Mouse (Mus musculus): ENCODE data around the gene BC017158. TPM values are rescaled to one million over a fixed set of nuclear protein-coding genes. Genes with fewer than 3 reads are reported as not detected.

The BC017158 gene
- polyA plus RNA-seq, 1 experiment from 2014 or later: 16.4 TPM

- Histone ChIP-seq H3K4me1 (replicated peaks; ENCODE audit: control insufficient read depth, insufficient read depth, low read length) (peaks cover 18% of the 10 kb centered on the region), H3K9me3 (ENCODE audit: control insufficient read depth, low read length) (no peaks in the 10 kb centered on the region), H3K4me2 (ENCODE audit: low read length) (peak overlapping the region; percentile 65), H3K4me3 (replicated peaks; ENCODE audit: low read length) (peak overlapping the region; percentile 85), H3K9ac (replicated peaks; ENCODE audit: low read depth, low read length) (peak overlapping the region; percentile 87), H3K27ac (ENCODE audit: low read length) (peak overlapping the region; percentile 50; the same call in 1 of the 2 replicates), H3K36me3 (ENCODE audit: control insufficient read depth, insufficient read depth) (no peaks in the 10 kb centered on the region), H3K27me3 (replicated peaks; ENCODE audit: control insufficient read depth, insufficient read depth, low read length) (no peaks in the 10 kb centered on the region)
- ATAC-seq: 0 out of 2 replicates have a peak, but pooled peaks have one; percentile 33
- WGBS: 49% methylated on average over 8 of the region's 8 CpGs
These were observed 742 bp upstream of the BC017158 start for GRCm38 (mm10) chr7:128298481-128299342.

DNA sequence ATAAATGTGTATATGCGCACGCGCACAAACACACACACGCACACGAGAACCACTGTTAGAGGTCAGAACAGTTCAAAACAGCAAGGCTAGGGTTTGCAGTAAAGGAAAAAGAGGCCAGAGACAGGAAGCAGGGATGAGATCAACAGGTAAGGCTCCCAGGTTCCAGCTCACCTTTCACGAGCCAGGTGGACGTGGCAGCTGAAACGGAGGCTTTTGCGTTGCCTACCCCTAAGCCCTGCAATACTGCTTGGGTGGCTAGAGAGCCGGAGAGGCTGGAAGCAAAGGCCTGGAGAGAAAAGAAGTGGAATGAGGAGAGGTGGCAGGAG is 716 bp downstream of the BC017158 start:
- Histone ChIP-seq H3K9ac (replicated peaks; ENCODE audit: low read depth, low read length) (peak overlapping the region; percentile 87), H3K4me1 (replicated peaks; ENCODE audit: control insufficient read depth, insufficient read depth, low read length) (peaks cover 18% of the 10 kb centered on the region), H3K9me3 (ENCODE audit: control insufficient read depth, low read length) (no peaks in the 10 kb centered on the region), H3K36me3 (ENCODE audit: control insufficient read depth, insufficient read depth) (no peaks in the 10 kb centered on the region), H3K27ac (ENCODE audit: low read length) (no peak overlapping the region), H3K4me3 (replicated peaks; ENCODE audit: low read length) (peak overlapping the region; percentile 85), H3K27me3 (replicated peaks; ENCODE audit: control insufficient read depth, insufficient read depth, low read length) (no peaks in the 10 kb centered on the region), H3K4me2 (ENCODE audit: low read length) (peak overlapping the region; percentile 65)
- 37% methylated on average over 10 of the region's 10 CpGs for WGBS
- no peak for ATAC-seq

- Histone ChIP-seq H3K4me1 (replicated peaks; ENCODE audit: control insufficient read depth, insufficient read depth, low read length) (peaks cover 18% of the 10 kb centered on the region), H3K9ac (replicated peaks; ENCODE audit: low read depth, low read length) (no peak overlapping the region), H3K36me3 (ENCODE audit: control insufficient read depth, insufficient read depth) (no peaks in the 10 kb centered on the region), H3K4me3 (replicated peaks; ENCODE audit: low read length) (no peak overlapping the region), H3K9me3 (ENCODE audit: control insufficient read depth, low read length) (no peaks in the 10 kb centered on the region), H3K4me2 (ENCODE audit: low read length) (no peak overlapping the region), H3K27ac (ENCODE audit: low read length) (no peak overlapping the region), H3K27me3 (replicated peaks; ENCODE audit: control insufficient read depth, insufficient read depth, low read length) (no peaks in the 10 kb centered on the region)
- WGBS: 60% methylated on average over 3 of the region's 3 CpGs
- no peak for ATAC-seq
These were observed 1.5 kb downstream of the BC017158 start for GRCm38 (mm10) chr7:128296514-128296913.

DNA sequence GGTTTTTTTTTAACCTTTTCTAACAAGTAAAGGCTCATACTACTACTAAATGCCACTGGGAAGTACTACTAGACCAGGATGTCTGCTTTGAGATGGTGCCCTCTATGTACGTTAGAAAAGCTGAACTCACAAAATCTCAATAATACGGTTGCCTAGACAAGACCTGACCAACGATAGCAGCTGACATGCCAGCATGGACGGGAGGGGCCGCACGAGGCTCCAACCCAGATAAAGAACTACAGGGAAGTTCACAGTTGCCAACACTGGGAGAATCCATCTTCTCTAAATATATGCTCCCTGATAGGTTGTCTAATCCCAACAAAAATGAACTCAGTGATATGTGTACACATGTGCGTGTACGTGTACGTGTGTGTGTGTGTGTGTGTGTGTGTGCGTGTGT is 3.2 kb downstream of the BC017158 start:
- Histone ChIP-seq H3K4me1 (replicated peaks; ENCODE audit: control insufficient read depth, insufficient read depth, low read length) (peaks cover 18% of the 10 kb centered on the region), H3K36me3 (ENCODE audit: control insufficient read depth, insufficient read depth) (no peaks in the 10 kb centered on the region), H3K27ac (ENCODE audit: low read length) (no peak overlapping the region), H3K9ac (replicated peaks; ENCODE audit: low read depth, low read length) (no peak overlapping the region), H3K4me2 (ENCODE audit: low read length) (no peak overlapping the region), H3K27me3 (replicated peaks; ENCODE audit: control insufficient read depth, insufficient read depth, low read length) (no peaks in the 10 kb centered on the region), H3K4me3 (replicated peaks; ENCODE audit: low read length) (no peak overlapping the region), H3K9me3 (ENCODE audit: control insufficient read depth, low read length) (no peaks in the 10 kb centered on the region)
- 92% methylated on average over 10 of the region's 10 CpGs for WGBS
- no peak for ATAC-seq

DNA sequence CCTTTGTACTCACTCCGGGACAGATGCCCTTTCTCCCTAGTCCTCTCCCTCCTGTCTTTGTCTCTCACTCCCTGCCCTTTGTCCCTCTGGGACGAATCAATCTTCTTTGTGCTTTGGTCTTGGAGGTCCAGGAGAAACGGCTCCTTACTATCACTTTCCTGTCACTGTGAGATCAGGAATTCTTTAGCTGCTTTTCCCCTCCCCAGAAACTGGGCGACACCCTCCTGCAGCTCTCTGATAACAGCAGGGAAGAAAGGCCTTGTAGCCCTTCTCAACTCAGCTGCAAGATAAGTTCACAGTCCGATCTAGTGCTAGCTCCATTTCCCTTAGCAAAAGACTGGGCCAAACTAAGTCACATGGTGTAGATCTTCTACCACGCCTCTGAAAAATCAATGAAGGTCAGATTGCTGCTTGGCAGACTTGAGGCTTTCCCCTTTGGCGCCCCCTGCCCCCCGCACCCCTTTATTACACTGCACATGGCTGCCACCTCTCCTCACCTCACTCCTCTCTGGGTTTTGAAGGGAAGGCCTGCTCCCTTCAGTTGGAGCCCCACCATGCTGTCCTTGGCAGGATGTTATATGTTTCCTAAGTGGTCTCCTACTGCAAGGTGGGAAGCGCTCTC is 8.9 kb downstream of the BC017158 start:
- H3K9ac ChIP-seq (replicated peaks; ENCODE audit: low read depth, low read length): no peak overlapping the region
- H3K4me1 ChIP-seq (replicated peaks; ENCODE audit: control insufficient read depth, insufficient read depth, low read length): no peaks in the 10 kb centered on the region
- 27% methylated on average over 8 of the region's 9 CpGs for WGBS
- no peak overlapping the region for H3K4me2 ChIP-seq (ENCODE audit: low read length)
- H3K36me3 ChIP-seq (ENCODE audit: control insufficient read depth, insufficient read depth): no peaks in the 10 kb centered on the region
- H3K4me3 ChIP-seq (replicated peaks; ENCODE audit: low read length): no peak overlapping the region
- H3K27me3 ChIP-seq (replicated peaks; ENCODE audit: control insufficient read depth, insufficient read depth, low read length): no peaks in the 10 kb centered on the region
- no peaks in the 10 kb centered on the region for H3K9me3 ChIP-seq (ENCODE audit: control insufficient read depth, low read length)
- no peak for ATAC-seq
- H3K27ac ChIP-seq (ENCODE audit: low read length): no peak overlapping the region

DNA sequence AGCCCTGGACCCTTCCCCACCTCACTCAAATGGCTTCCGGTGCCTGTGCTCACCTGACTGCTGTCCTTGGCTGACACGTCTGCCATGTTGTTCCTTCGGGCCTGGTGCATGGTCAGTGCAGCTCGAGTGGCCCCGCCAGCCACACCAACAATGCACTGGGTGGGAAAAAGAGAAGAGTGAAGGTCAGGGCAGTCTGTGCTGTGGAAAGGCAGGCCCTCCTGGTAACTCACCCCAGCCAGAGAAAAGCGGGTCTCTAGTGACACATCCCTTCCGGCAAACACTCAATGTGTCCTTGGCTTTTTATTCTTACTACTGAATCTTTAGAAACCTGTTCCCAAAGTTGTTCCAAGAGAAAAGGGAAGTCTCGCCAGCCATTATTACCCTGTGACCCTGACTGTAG is 12.9 kb downstream of the BC017158 start:
- Histone ChIP-seq H3K4me1 (replicated peaks; ENCODE audit: control insufficient read depth, insufficient read depth, low read length) (no peaks in the 10 kb centered on the region), H3K4me2 (ENCODE audit: low read length) (no peak overlapping the region), H3K27ac (ENCODE audit: low read length) (no peak overlapping the region), H3K36me3 (ENCODE audit: control insufficient read depth, insufficient read depth) (no peaks in the 10 kb centered on the region), H3K27me3 (replicated peaks; ENCODE audit: control insufficient read depth, insufficient read depth, low read length) (no peaks in the 10 kb centered on the region), H3K4me3 (replicated peaks; ENCODE audit: low read length) (no peak overlapping the region), H3K9me3 (ENCODE audit: control insufficient read depth, low read length) (no peaks in the 10 kb centered on the region), H3K9ac (replicated peaks; ENCODE audit: low read depth, low read length) (no peak overlapping the region)
- no peak for ATAC-seq
- 91% methylated on average over 8 of the region's 8 CpGs for WGBS

GRCm38 (mm10) chr7:128284047-128284446 is 13.9 kb downstream of the BC017158 start:
- Histone ChIP-seq H3K27ac (ENCODE audit: low read length) (no peak overlapping the region), H3K9me3 (ENCODE audit: control insufficient read depth, low read length) (no peaks in the 10 kb centered on the region), H3K9ac (replicated peaks; ENCODE audit: low read depth, low read length) (no peak overlapping the region), H3K4me3 (replicated peaks; ENCODE audit: low read length) (no peak overlapping the region), H3K4me2 (ENCODE audit: low read length) (no peak overlapping the region), H3K4me1 (replicated peaks; ENCODE audit: control insufficient read depth, insufficient read depth, low read length) (no peaks in the 10 kb centered on the region), H3K27me3 (replicated peaks; ENCODE audit: control insufficient read depth, insufficient read depth, low read length) (no peaks in the 10 kb centered on the region), H3K36me3 (ENCODE audit: control insufficient read depth, insufficient read depth) (no peaks in the 10 kb centered on the region)
- no peak for ATAC-seq
- WGBS: 38% methylated on average over 5 of the region's 5 CpGs

DNA sequence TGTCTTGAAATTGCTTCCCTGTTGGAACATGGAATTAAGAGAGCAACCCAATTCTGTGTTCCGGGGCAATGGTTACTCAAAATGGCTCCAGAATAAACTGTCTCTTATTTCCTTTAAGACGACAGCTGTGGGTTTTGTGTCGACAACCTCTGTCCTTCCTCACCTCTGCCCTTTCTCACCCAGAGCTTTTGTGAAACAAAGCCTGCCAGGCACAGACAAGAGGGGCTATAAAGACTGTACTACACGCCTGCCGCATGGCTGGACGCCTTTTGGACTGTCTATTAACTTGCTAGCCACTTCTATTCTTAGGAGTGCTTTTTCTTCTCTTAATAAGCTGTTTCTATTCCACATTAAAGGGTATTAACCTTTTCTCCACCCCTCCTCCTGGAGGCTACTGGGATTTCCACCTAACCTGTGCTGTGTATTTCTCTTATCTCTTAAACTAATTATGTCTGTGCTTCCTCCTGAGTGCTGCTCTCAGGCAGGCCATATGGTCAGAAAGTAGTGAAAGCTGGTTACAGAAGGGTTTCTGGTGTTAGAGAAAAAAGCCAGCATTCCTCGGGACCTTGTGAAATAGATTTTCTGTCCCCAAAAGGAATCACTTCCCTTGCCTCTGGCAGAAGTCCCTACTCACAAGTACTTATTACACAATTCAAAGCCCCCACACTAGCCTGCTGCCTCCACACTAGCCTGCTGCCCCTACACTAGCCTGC is 15.3 kb downstream of the BC017158 start:
- H3K9ac ChIP-seq (replicated peaks; ENCODE audit: low read depth, low read length): no peak overlapping the region
- H3K9me3 ChIP-seq (ENCODE audit: control insufficient read depth, low read length): no peaks in the 10 kb centered on the region
- 7% methylated on average over 7 of the region's 7 CpGs for WGBS
- ATAC-seq: no peak
- no peak overlapping the region for H3K27ac ChIP-seq (ENCODE audit: low read length)
- no peak overlapping the region for H3K4me3 ChIP-seq (replicated peaks; ENCODE audit: low read length)
- H3K36me3 ChIP-seq (ENCODE audit: control insufficient read depth, insufficient read depth): 0 out of 2 replicates have a peak, but pooled peaks cover 2% of the 10 kb centered on the region
- H3K4me2 ChIP-seq (ENCODE audit: low read length): no peak overlapping the region
- no peaks in the 10 kb centered on the region for H3K27me3 ChIP-seq (replicated peaks; ENCODE audit: control insufficient read depth, insufficient read depth, low read length)
- H3K4me1 ChIP-seq (replicated peaks; ENCODE audit: control insufficient read depth, insufficient read depth, low read length): no peaks in the 10 kb centered on the region

DNA sequence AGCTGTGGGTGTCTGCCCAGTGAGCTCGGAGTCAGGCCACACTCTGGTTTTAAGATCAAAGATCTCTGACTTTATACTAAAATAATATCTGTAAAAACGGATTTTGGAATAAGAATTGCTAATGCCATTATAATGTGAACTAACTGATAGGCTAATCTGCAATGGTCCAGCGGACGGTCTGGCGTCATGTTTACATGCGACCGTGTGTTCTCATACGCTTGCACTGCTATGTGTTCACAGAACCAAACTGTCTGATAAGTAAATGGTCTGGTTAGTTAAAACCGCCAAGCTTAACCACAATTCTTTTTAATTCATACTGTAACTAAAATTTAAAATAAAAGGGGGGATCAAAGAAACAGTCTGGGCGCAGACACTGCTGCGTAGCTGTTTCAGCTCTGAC is 16.2 kb downstream of the BC017158 start:
- Histone ChIP-seq H3K4me3 (replicated peaks; ENCODE audit: low read length) (no peak overlapping the region), H3K4me2 (ENCODE audit: low read length) (no peak overlapping the region), H3K36me3 (ENCODE audit: control insufficient read depth, insufficient read depth) (0 out of 2 replicates have a peak, but pooled peaks cover 2% of the 10 kb centered on the region), H3K9me3 (ENCODE audit: control insufficient read depth, low read length) (no peaks in the 10 kb centered on the region), H3K27me3 (replicated peaks; ENCODE audit: control insufficient read depth, insufficient read depth, low read length) (no peaks in the 10 kb centered on the region), H3K4me1 (replicated peaks; ENCODE audit: control insufficient read depth, insufficient read depth, low read length) (no peaks in the 10 kb centered on the region), H3K9ac (replicated peaks; ENCODE audit: low read depth, low read length) (no peak overlapping the region), H3K27ac (ENCODE audit: low read length) (no peak overlapping the region)
- ATAC-seq: no peak
- 85% methylated on average over 11 of the region's 11 CpGs for WGBS
